Mouse (Mus musculus): ENCODE measurements around the gene Tff3.

The Tff3 gene

GRCm38 (mm10) chr17:31121975-31122374 lies 7.5 kb downstream of the Tff3 start:
- DNase-seq (ENCODE audit: low spot score) = peak; percentile 44

- DNase-seq (ENCODE audit: low spot score) = peak; percentile 41
These were observed 10.0 kb downstream of the Tff3 start for GRCm38 (mm10) chr17:31119429-31119828.

GRCm38 (mm10) chr17:31117946-31118345 lies 11.5 kb downstream of the Tff3 start:
- DNase-seq (ENCODE audit: low spot score) = no peak

- peak; percentile 59 for DNase-seq (ENCODE audit: low spot score)
These were observed 13.4 kb downstream of the Tff3 start for GRCm38 (mm10) chr17:31116063-31116462.

- DNase-seq (ENCODE audit: low spot score) = no peak
These were observed 16.1 kb downstream of the Tff3 start for GRCm38 (mm10) chr17:31113191-31113856.

- DNase-seq (ENCODE audit: low spot score) = no peak
These were observed 21.1 kb downstream of the Tff3 start for GRCm38 (mm10) chr17:31108388-31108787.

GRCm38 (mm10) chr17:31103823-31104222 lies 25.6 kb downstream of the Tff3 start:
- no peak for DNase-seq (ENCODE audit: low spot score)

GRCm38 (mm10) chr17:31103007-31103570 lies 26.4 kb downstream of the Tff3 start:
- DNase-seq (ENCODE audit: low spot score) = no peak

GRCm38 (mm10) chr17:31098788-31099187 lies 30.7 kb downstream of the Tff3 start:
- DNase-seq (ENCODE audit: low spot score) = no peak

- no peak for DNase-seq (ENCODE audit: low spot score)
These were observed 32.6 kb downstream of the Tff3 start for GRCm38 (mm10) chr17:31096893-31097292.

- DNase-seq (ENCODE audit: low spot score) = no peak
These were observed 33.9 kb downstream of the Tff3 start for GRCm38 (mm10) chr17:31095570-31095969.

GRCm38 (mm10) chr17:31094781-31095180 lies 34.7 kb downstream of the Tff3 start:
- no peak for DNase-seq (ENCODE audit: low spot score)

- no peak for DNase-seq (ENCODE audit: low spot score)
These were observed 38.3 kb downstream of the Tff3 start for GRCm38 (mm10) chr17:31091023-31091735.

- no peak for DNase-seq (ENCODE audit: low spot score)
These were observed 39.6 kb downstream of the Tff3 start for GRCm38 (mm10) chr17:31089848-31090247.

GRCm38 (mm10) chr17:31088711-31089110 lies 40.7 kb downstream of the Tff3 start:
- DNase-seq (ENCODE audit: low spot score) = no peak

- DNase-seq (ENCODE audit: low spot score) = no peak
These were observed 43.2 kb downstream of the Tff3 start for GRCm38 (mm10) chr17:31086196-31086595.

- DNase-seq (ENCODE audit: low spot score) = no peak
These were observed 43.9 kb downstream of the Tff3 start for GRCm38 (mm10) chr17:31085519-31085918.

GRCm38 (mm10) chr17:31082296-31083078 lies 47.0 kb downstream of the Tff3 start:
- DNase-seq (ENCODE audit: low spot score) = no peak

GRCm38 (mm10) chr17:31079078-31079840 lies 50.2 kb downstream of the Tff3 start:
- no peak for DNase-seq (ENCODE audit: low spot score)

GRCm38 (mm10) chr17:31078581-31078980 lies 50.9 kb downstream of the Tff3 start:
- DNase-seq (ENCODE audit: low spot score) = no peak

- no peak for DNase-seq (ENCODE audit: low spot score)
These were observed 51.9 kb downstream of the Tff3 start for GRCm38 (mm10) chr17:31077561-31077960.

- no peak for DNase-seq (ENCODE audit: low spot score)
These were observed 54.0 kb downstream of the Tff3 start for GRCm38 (mm10) chr17:31075471-31075870.
